Mouse (Mus musculus) ES-Bruce4 (cell line): Measurements from ENCODE around the gene Rec8.

Experiments used
- CTCF ChIP-seq: IDR thresholded peaks from one replicate; pipeline ENCODE4 v1.8.1; 2011; ENCODE audit warnings: low read depth, low read length
- EP300 ChIP-seq: IDR thresholded peaks from 2 replicates; pipeline ENCODE4 v1.6.1; 2011; ENCODE audit warnings: low read depth, low read length; ENCODE audit not compliant: insufficient read depth

- TF ChIP-seq EP300 (no peak), CTCF (no peak)
Observed at GRCm38 (mm10) chr14:55672741-55673060, 54.9 kb downstream of the Rec8 start.
